Mouse (Mus musculus) bone marrow macrophage, adult 2 months (primary cell): ENCODE data around the gene Sf3b2. TPM values are rescaled to one million over a fixed set of nuclear protein-coding genes. Genes with fewer than 3 reads are reported as not detected.
"Not testable (repeated sequence)": the region's sequence is repeated elsewhere in the genome, so short reads cannot be mapped to it uniquely, and the experiment has no call there.

Source experiments
- H3K27ac ChIP-seq: 2 replicates; pipeline ENCODE4 v1.5.1; 2012; ENCODE audit warnings: low read depth, low read length; ENCODE audit not compliant: insufficient read depth
- H3K4me1 ChIP-seq: 2 replicates; pipeline ENCODE4 v1.6.1; 2012; ENCODE audit warnings: low read length; ENCODE audit not compliant: control insufficient read depth, insufficient read depth
- H3K4me3 ChIP-seq: 2 replicates; pipeline ENCODE4 v1.5.1; 2012; ENCODE audit warnings: mild to moderate bottlenecking, low read length, moderate library complexity; ENCODE audit not compliant: insufficient read depth
- CTCF ChIP-seq: IDR thresholded peaks from 2 replicates; pipeline ENCODE4 v1.5.1; 2012; ENCODE audit warnings: low read depth, mild to moderate bottlenecking, low read length, moderate library complexity
- POLR2A ChIP-seq: IDR thresholded peaks from 2 replicates; pipeline ENCODE4 v1.6.1; 2012; ENCODE audit warnings: mild to moderate bottlenecking, low read depth, low read length, borderline replicate concordance
- polyA plus RNA-seq: library from polyadenylated mRNA; stranded (reverse); fragments of >200 nt; gene quantifications from 2 replicates; pipeline ENCODE4 v1.2.4, GENCODE M21; 2012; ENCODE audit not compliant: missing spikeins, insufficient read depth, insufficient read length

Gene Sf3b2
- polyA plus RNA-seq, 1 experiment = 143 TPM

DNA sequence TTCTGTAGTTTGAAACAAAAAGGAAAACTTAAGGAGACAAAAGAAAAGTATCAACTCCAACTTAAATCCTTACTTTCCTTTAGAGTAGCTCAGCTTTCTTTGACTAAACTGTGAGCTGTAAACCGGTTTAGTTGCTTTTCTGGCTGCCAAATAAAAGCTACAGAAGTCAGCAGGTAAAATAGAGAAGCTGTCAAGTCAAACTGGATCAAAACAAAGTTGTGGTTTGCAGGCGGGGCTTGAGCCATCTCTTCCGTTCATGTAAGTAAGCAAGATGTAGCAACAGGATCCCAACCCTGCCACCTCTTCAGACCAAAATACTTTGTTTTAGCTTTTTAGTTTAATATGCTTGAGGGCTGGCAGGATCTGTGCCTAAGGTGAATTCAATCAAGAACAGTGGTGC lies 38.1 kb downstream of the Sf3b2 start:
- Histone ChIP-seq H3K4me3 (no peak overlapping the region), H3K27ac (peak overlapping the region; percentile 83), H3K4me1 (peaks cover 18% of the 10 kb centered on the region)
- TF ChIP-seq POLR2A (no peak), CTCF (no peak)

GRCm38 (mm10) chr19:5236981-5237380 lies 58.3 kb downstream of the Sf3b2 start:
- not testable (repeated sequence) for H3K4me3 ChIP-seq, H3K4me1 ChIP-seq, H3K27ac ChIP-seq

- no peak overlapping the region for H3K27ac ChIP-seq
- peaks cover 6% of the 10 kb centered on the region for H3K4me1 ChIP-seq
- no peak for TF ChIP-seq CTCF
- H3K4me3 ChIP-seq = no peak overlapping the region
These were observed 62.6 kb downstream of the Sf3b2 start for GRCm38 (mm10) chr19:5232696-5233095.

GRCm38 (mm10) chr19:5230110-5230509 lies 65.1 kb downstream of the Sf3b2 start:
- peaks cover 6% of the 10 kb centered on the region for H3K4me1 ChIP-seq
- no peak overlapping the region for H3K4me3 ChIP-seq
- H3K27ac ChIP-seq = no peak overlapping the region
- TF ChIP-seq POLR2A (no peak), CTCF (no peak)

- TF ChIP-seq CTCF = no peak
- TF ChIP-seq POLR2A = no peak
- peaks cover 2% of the 10 kb centered on the region; the same call in 1 of the 2 replicates for H3K4me1 ChIP-seq
- no peak overlapping the region for H3K27ac ChIP-seq
- H3K4me3 ChIP-seq = no peak overlapping the region
These were observed 70.6 kb downstream of the Sf3b2 start for GRCm38 (mm10) chr19:5224624-5225023.

- H3K4me3 ChIP-seq = no peak overlapping the region
- peaks cover 2% of the 10 kb centered on the region; the same call in 1 of the 2 replicates for H3K4me1 ChIP-seq
- TF ChIP-seq CTCF (no peak), POLR2A (no peak)
- H3K27ac ChIP-seq = no peak overlapping the region
These were observed 71.2 kb downstream of the Sf3b2 start for GRCm38 (mm10) chr19:5224077-5224476.

Other genes with a start within 250 kb of the Sf3b2 start
- 1.0 and 1.7 TPM in 2 replicates for gene Rin1, start 245.0 kb downstream of the Sf3b2 start, polyA plus RNA-seq
- 0.31 and 0.35 TPM in 2 replicates for gene Cd248, start 227.4 kb downstream of the Sf3b2 start, polyA plus RNA-seq
- gene Tmem151a, start 209.9 kb downstream of the Sf3b2 start, polyA plus RNA-seq = not detected in 2 replicates
- gene Yif1a, start 206.9 kb downstream of the Sf3b2 start, polyA plus RNA-seq = 33.2 and 34.1 TPM in 2 replicates
- not detected in 2 replicates for gene Cnih2, start 196.9 kb downstream of the Sf3b2 start, polyA plus RNA-seq
- 120 and 142 TPM in 2 replicates for gene Rab1b, start 188.4 kb downstream of the Sf3b2 start, polyA plus RNA-seq
- gene Klc2, start 176.9 kb downstream of the Sf3b2 start, polyA plus RNA-seq = 13.8 and 14.8 TPM in 2 replicates
- gene Pacs1, start 22.3 kb downstream of the Sf3b2 start, polyA plus RNA-seq = 25.2 and 32.7 TPM in 2 replicates
- not detected in 2 replicates for gene Gal3st3, start 2.9 kb upstream of the Sf3b2 start, polyA plus RNA-seq
- not detected in 2 replicates for gene Catsper1, start 40.3 kb upstream of the Sf3b2 start, polyA plus RNA-seq
- gene Cst6, start 54.1 kb upstream of the Sf3b2 start, polyA plus RNA-seq = not detected in 2 replicates
- 20.8 and 26.3 TPM in 2 replicates for gene Eif1ad, start 71.3 kb upstream of the Sf3b2 start, polyA plus RNA-seq
- gene Banf1, start 71.7 kb upstream of the Sf3b2 start, polyA plus RNA-seq = 102 and 103 TPM in 2 replicates
- gene Sart1, start 93.2 kb upstream of the Sf3b2 start, polyA plus RNA-seq = 103 and 110 TPM in 2 replicates
- gene Tsga10ip, start 107.1 kb upstream of the Sf3b2 start, polyA plus RNA-seq = not detected in 2 replicates
- 160 and 167 TPM in 2 replicates for gene Drap1, start 129.5 kb upstream of the Sf3b2 start, polyA plus RNA-seq
- 47.5 and 53.7 TPM in 2 replicates for gene AI837181, start 129.7 kb upstream of the Sf3b2 start, polyA plus RNA-seq
- 0.50 and 1.6 TPM in 2 replicates for gene Fosl1, start 152.1 kb upstream of the Sf3b2 start, polyA plus RNA-seq
- 3.6 and 4.2 TPM in 2 replicates for gene Ccdc85b, start 162.4 kb upstream of the Sf3b2 start, polyA plus RNA-seq
- gene Fibp, start 165.2 kb upstream of the Sf3b2 start, polyA plus RNA-seq = 69.7 and 70.6 TPM in 2 replicates
- not detected in 2 replicates for gene Ctsw, start 173.1 kb upstream of the Sf3b2 start, polyA plus RNA-seq
- 9.1 and 11.3 TPM in 2 replicates for gene Efemp2, start 178.5 kb upstream of the Sf3b2 start, polyA plus RNA-seq
- gene Mus81, start 192.9 kb upstream of the Sf3b2 start, polyA plus RNA-seq = 16.7 and 19.8 TPM in 2 replicates
- gene Cfl1, start 195.0 kb upstream of the Sf3b2 start, polyA plus RNA-seq = 1,898 and 2,021 TPM in 2 replicates
- 5.1 and 7.7 TPM in 2 replicates for gene 1700020D05Rik, start 208.3 kb upstream of the Sf3b2 start, polyA plus RNA-seq
- 34.1 and 43.8 TPM in 2 replicates for gene Snx32, start 215.1 kb upstream of the Sf3b2 start, polyA plus RNA-seq